Mouse (Mus musculus): Measurements from ENCODE around the gene Rgcc.

- TF ChIP-seq CHD2 (IDR thresholded peaks at IDR 0.05; ENCODE audit: low read depth, low read length) (no peak), ZC3H11A (IDR thresholded peaks at IDR 0.05; ENCODE audit: borderline replicate concordance, low read depth, low read length) (no peak), ZNF384 (IDR thresholded peaks at IDR 0.05; ENCODE audit: low read depth, low read length) (no peak)
Observed at GRCm38 (mm10) chr14:79273697-79274477, 27.6 kb downstream of the Rgcc start.
